Mouse (Mus musculus) spleen, postnatal 36 days (tissue): ENCODE data around the gene Slc7a11.

ENCODE experiments used
- DNase-seq, 2 experiments: peaks; one replicate each; pipeline ENCODE4 v3.0.0; 2022; ENCODE audit warnings: low spot score in 2 of 2, mixed read lengths in 1 of 2

Gene Slc7a11

GRCm38 (mm10) chr3:50307339-50308327 lies 135.8 kb downstream of the Slc7a11 start:
- no peak for DNase-seq

GRCm38 (mm10) chr3:50306334-50306733 lies 137.1 kb downstream of the Slc7a11 start:
- DNase-seq = no peak

GRCm38 (mm10) chr3:50304137-50304536 lies 139.3 kb downstream of the Slc7a11 start:
- DNase-seq = no peak

- DNase-seq = no peak
Measured at GRCm38 (mm10) chr3:50302648-50303047, 140.8 kb downstream of the Slc7a11 start.

- no peak for DNase-seq
Measured at GRCm38 (mm10) chr3:50300952-50301303, 142.5 kb downstream of the Slc7a11 start.

GRCm38 (mm10) chr3:50300002-50300951 lies 143.1 kb downstream of the Slc7a11 start:
- no peak for DNase-seq

GRCm38 (mm10) chr3:50298366-50298991 lies 144.9 kb downstream of the Slc7a11 start:
- no peak for DNase-seq

GRCm38 (mm10) chr3:50296956-50297355 lies 146.5 kb downstream of the Slc7a11 start:
- no peak for DNase-seq

GRCm38 (mm10) chr3:50275023-50275422 lies 168.4 kb downstream of the Slc7a11 start:
- no peak for DNase-seq

GRCm38 (mm10) chr3:50272222-50272621 lies 171.2 kb downstream of the Slc7a11 start:
- no peak for DNase-seq

- no peak for DNase-seq
Measured at GRCm38 (mm10) chr3:50269680-50270079, 173.7 kb downstream of the Slc7a11 start.

- no peak for DNase-seq
Measured at GRCm38 (mm10) chr3:50262547-50263087, 180.8 kb downstream of the Slc7a11 start.

GRCm38 (mm10) chr3:50262066-50262465 lies 181.3 kb downstream of the Slc7a11 start:
- DNase-seq = no peak

- DNase-seq = no peak
Measured at GRCm38 (mm10) chr3:50260667-50261066, 182.7 kb downstream of the Slc7a11 start.

GRCm38 (mm10) chr3:50258852-50259251 lies 184.6 kb downstream of the Slc7a11 start:
- DNase-seq = no peak

- no peak for DNase-seq
Measured at GRCm38 (mm10) chr3:50249598-50250300, 193.7 kb downstream of the Slc7a11 start.

- no peak for DNase-seq
Measured at GRCm38 (mm10) chr3:50235990-50236389, 207.4 kb downstream of the Slc7a11 start.

GRCm38 (mm10) chr3:50233144-50233543 lies 210.3 kb downstream of the Slc7a11 start:
- DNase-seq = no peak

GRCm38 (mm10) chr3:50224390-50225114 lies 218.9 kb downstream of the Slc7a11 start:
- DNase-seq = no peak

- no peak for DNase-seq
Measured at GRCm38 (mm10) chr3:50220454-50220853, 223.0 kb downstream of the Slc7a11 start.
